Mouse (Mus musculus): ENCODE results near the gene Otud4. TPM values are rescaled to one million over a fixed set of nuclear protein-coding genes. Genes with fewer than 3 reads are reported as not detected.
"Not testable (repeated sequence)": the region's sequence is repeated elsewhere in the genome, so short reads cannot be mapped to it uniquely, and the experiment has no call there.

Gene Otud4
- 30.3 and 32.7 TPM in 2 replicates for total RNA-seq (2014; rRNA removed; ENCODE audit: low replicate concordance)
- 8.4 and 8.8 TPM in 2 replicates for polyA plus RNA-seq (2015; fragmentation: Nextera tagmentation; extraction: Ambion mirVana)

DNA sequence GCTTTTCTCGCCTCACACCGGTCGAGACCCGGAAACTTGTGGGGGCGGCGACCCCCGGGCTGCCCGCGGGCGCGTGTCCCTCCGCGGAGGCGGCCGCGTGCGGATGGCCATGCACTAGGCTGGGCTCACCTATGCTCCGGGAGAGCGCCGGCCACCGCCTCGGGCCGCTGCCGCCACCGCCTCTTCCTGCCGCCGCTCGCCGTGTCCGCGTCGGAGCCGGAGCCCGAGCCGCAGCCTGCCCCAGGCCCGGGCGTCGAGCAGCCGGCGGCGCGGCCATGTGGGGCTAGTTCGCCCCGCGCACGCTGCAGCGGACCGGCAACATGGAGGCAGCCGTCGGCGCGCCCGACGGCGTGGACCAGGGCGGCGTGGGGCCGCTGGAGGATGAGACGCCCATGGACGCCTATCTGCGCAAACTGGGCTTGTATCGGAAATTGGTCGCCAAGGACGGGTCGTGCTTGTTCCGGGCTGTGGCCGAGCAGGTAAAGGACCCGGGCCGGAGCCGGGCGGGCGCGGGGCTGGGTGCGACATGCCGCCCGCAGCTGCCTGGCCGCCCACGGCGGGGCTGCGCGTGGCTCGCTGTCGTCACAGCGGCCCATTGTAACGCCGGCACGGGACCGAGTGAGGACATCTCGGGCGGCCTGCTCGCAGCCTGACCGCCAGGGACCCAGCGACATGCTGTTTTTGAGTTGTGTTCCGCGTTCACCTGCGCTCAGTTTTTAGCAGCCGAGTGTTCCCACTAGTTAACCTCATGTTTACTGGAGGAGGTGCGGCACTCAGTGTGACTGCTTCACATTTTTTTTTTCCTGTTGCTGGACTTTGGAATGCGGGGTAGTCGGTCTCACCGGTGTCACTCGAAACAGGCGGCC, at the start of gene Otud4:
Gene Otud4 (plus strand): TSS at position 33 of the 866 bp plus-strand sequence.
- Histone ChIP-seq H3K4me3 (ENCODE audit: low read depth, low read length) (peak within 1 kb of the TSS; percentile 84), H3K9ac (replicated peaks; ENCODE audit: low read depth, low read length) (peak within 1 kb of the TSS; percentile 90), H3K4me1 (ENCODE audit: control insufficient read depth, insufficient read depth) (peaks cover 15% of the 10 kb centered on the region), H3K27me3 (ENCODE audit: control insufficient read depth, insufficient read depth, low read length) (no peaks in the 10 kb centered on the region), H3K36me3 (replicated peaks; ENCODE audit: control insufficient read depth, insufficient read depth, low read length) (peaks cover 9% of the 10 kb centered on the region), H3K4me2 (ENCODE audit: low read depth, low read length) (peak within 1 kb of the TSS; percentile 90), H3K9me3 (replicated peaks; ENCODE audit: control insufficient read depth, low read length) (0 out of 2 replicates have a peak, but pooled peaks cover 4% of the 10 kb centered on the region), H3K27ac (ENCODE audit: low read depth) (peak within 1 kb of the TSS; percentile 95)
- TF ChIP-seq EP300 (IDR thresholded peaks at IDR 0.05; ENCODE audit: low read depth) (no peak), CTCF (IDR thresholded peaks at IDR 0.05; ENCODE audit: low read depth) (no peak)
- DNase-seq (ENCODE audit: low spot score) (no peak), ATAC-seq (ENCODE audit: insufficient read depth, low read depth) (peak; percentile 37)
- WGBS: under 1% methylated on average over 95 of the region's 103 CpGs

DNA sequence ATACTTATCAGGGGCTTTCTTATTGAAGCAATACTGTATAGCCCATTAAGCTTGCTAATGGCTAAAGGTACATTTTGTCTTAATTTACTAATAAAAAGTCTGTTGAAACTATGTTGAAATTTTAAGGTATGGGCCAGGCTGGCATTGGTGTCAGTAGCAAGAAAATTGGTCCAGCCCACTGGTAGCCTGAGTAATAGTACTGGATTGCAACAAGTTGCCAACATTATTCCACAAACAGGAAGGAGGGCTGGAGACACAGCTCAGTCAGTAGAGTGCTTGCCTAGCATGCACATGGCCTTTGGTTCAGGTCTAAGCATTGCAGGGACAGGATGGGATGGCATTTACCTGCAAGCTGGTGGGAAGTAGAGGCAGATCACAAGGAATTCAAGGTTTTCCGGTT, 38.5 kb upstream of the Otud4 start:
- no peak for TF ChIP-seq CTCF (IDR thresholded peaks at IDR 0.05; ENCODE audit: low read depth)
- no peak for TF ChIP-seq EP300 (IDR thresholded peaks at IDR 0.05; ENCODE audit: low read depth)
- H3K4me2 ChIP-seq (ENCODE audit: low read depth, low read length): no peak overlapping the region
- peaks cover 4% of the 10 kb centered on the region; the same call in 1 of the 2 replicates for H3K4me1 ChIP-seq (ENCODE audit: control insufficient read depth, insufficient read depth)
- H3K27ac ChIP-seq (ENCODE audit: low read depth): no peak overlapping the region
- 75% methylated on average over 1 of the region's 1 CpGs for WGBS
- H3K9ac ChIP-seq (replicated peaks; ENCODE audit: low read depth, low read length): no peak overlapping the region
- no peak for DNase-seq (ENCODE audit: low spot score)
- no peaks in the 10 kb centered on the region for H3K27me3 ChIP-seq (ENCODE audit: control insufficient read depth, insufficient read depth, low read length)
- H3K4me3 ChIP-seq (ENCODE audit: low read depth, low read length): no peak overlapping the region
- no peaks in the 10 kb centered on the region for H3K36me3 ChIP-seq (replicated peaks; ENCODE audit: control insufficient read depth, insufficient read depth, low read length)
- no peaks in the 10 kb centered on the region for H3K9me3 ChIP-seq (replicated peaks; ENCODE audit: control insufficient read depth, low read length)
- ATAC-seq (ENCODE audit: insufficient read depth, low read depth): no peak

DNA sequence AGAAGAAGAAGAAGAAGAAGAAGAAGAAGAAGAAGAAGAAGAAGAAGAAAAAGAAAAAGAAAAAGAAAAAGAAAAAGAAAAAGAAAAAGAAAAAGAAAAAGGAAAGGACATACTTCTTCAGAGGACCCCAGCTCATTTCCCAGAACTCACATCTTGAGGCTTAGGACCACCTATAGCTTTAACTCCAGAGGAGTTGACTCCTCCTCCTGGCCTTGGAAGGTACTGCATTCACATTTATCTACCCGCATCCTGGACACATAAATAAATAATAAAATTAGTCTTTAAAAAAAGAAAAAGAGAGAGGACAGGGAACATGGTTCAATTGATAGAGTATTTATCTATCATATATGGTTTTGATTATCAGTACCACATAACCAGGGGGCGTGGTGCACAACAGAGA, 36.2 kb upstream of the Otud4 start:
- not testable (repeated sequence) for H3K4me1 ChIP-seq (ENCODE audit: control insufficient read depth, insufficient read depth); H3K4me3 ChIP-seq (ENCODE audit: low read depth, low read length); H3K9ac ChIP-seq (replicated peaks; ENCODE audit: low read depth, low read length); H3K27ac ChIP-seq (ENCODE audit: low read depth); H3K36me3 ChIP-seq (replicated peaks; ENCODE audit: control insufficient read depth, insufficient read depth, low read length); H3K4me2 ChIP-seq (ENCODE audit: low read depth, low read length); H3K9me3 ChIP-seq (replicated peaks; ENCODE audit: control insufficient read depth, low read length); ATAC-seq (ENCODE audit: insufficient read depth, low read depth); H3K27me3 ChIP-seq (ENCODE audit: control insufficient read depth, insufficient read depth, low read length)
- peak; percentile 32 for DNase-seq (ENCODE audit: low spot score)
- peak; percentile 52 for TF ChIP-seq CTCF (IDR thresholded peaks at IDR 0.05; ENCODE audit: low read depth)
- 32% methylated on average over 2 of the region's 2 CpGs for WGBS

DNA sequence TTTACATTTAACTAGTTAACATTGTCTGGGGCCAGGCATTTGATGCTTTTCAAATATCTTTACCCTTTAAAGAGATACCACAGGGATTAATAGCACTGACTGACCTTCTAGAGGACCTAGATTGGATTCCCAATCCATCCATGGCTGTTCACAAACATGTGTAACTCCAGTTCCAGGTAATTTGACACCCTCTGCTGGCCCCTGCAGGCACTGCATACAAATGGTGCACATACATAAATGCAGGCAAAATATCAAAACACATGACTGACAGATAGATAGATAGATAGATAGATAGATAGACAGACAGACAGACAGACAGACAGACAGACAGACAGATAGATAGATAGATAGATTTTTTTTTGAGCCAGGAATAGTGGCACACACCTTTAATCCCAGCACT, 33.2 kb upstream of the Otud4 start:
- Histone ChIP-seq H3K4me2 (ENCODE audit: low read depth, low read length) (no peak overlapping the region), H3K9me3 (replicated peaks; ENCODE audit: control insufficient read depth, low read length) (no peaks in the 10 kb centered on the region), H3K36me3 (replicated peaks; ENCODE audit: control insufficient read depth, insufficient read depth, low read length) (no peaks in the 10 kb centered on the region), H3K27ac (ENCODE audit: low read depth) (no peak overlapping the region), H3K27me3 (ENCODE audit: control insufficient read depth, insufficient read depth, low read length) (no peaks in the 10 kb centered on the region), H3K9ac (replicated peaks; ENCODE audit: low read depth, low read length) (no peak overlapping the region), H3K4me1 (ENCODE audit: control insufficient read depth, insufficient read depth) (no peaks in the 10 kb centered on the region), H3K4me3 (ENCODE audit: low read depth, low read length) (no peak overlapping the region)
- ATAC-seq (ENCODE audit: insufficient read depth, low read depth): no peak
- 0 out of 2 replicates have a peak, but pooled peaks have one; percentile 26 for TF ChIP-seq CTCF (IDR thresholded peaks at IDR 0.05; ENCODE audit: low read depth)
- no peak for TF ChIP-seq EP300 (IDR thresholded peaks at IDR 0.05; ENCODE audit: low read depth)
- DNase-seq (ENCODE audit: low spot score): no peak

DNA sequence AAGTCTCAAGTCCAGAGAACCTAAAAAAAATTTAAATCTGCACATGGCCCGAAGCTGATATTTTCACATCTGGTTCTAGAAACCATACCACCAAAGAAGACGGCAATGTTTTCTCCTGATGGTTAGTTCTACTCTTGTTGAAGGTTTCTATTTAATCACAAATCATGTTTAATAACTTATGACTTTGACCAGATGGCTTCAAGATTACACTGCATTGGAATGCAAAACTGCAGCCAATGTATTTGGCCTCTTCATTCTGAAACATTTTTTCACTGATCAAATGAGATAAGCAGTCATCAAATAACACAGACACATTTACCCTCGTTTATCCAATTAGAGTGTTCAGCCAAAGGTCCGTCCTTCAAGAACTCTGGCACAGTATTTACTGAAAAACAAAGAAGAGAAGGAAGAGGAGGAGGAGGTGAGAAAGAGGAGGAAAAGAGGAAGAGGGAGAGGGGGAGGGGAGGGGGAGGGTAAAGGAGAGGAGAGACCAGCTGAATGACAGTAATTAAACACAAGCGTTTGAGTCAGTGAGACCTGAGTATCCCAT, 32.6 kb upstream of the Otud4 start:
- H3K27me3 ChIP-seq (ENCODE audit: control insufficient read depth, insufficient read depth, low read length): no peaks in the 10 kb centered on the region
- no peak overlapping the region for H3K9ac ChIP-seq (replicated peaks; ENCODE audit: low read depth, low read length)
- H3K36me3 ChIP-seq (replicated peaks; ENCODE audit: control insufficient read depth, insufficient read depth, low read length): no peaks in the 10 kb centered on the region
- no peak overlapping the region for H3K4me3 ChIP-seq (ENCODE audit: low read depth, low read length)
- TF ChIP-seq EP300 (IDR thresholded peaks at IDR 0.05; ENCODE audit: low read depth): no peak
- TF ChIP-seq CTCF (IDR thresholded peaks at IDR 0.05; ENCODE audit: low read depth): no peak
- no peaks in the 10 kb centered on the region for H3K4me1 ChIP-seq (ENCODE audit: control insufficient read depth, insufficient read depth)
- WGBS: 71% methylated on average over 5 of the region's 5 CpGs
- no peaks in the 10 kb centered on the region for H3K9me3 ChIP-seq (replicated peaks; ENCODE audit: control insufficient read depth, low read length)
- H3K4me2 ChIP-seq (ENCODE audit: low read depth, low read length): no peak overlapping the region
- ATAC-seq (ENCODE audit: insufficient read depth, low read depth) (no peak), DNase-seq (ENCODE audit: low spot score) (no peak)
- no peak overlapping the region for H3K27ac ChIP-seq (ENCODE audit: low read depth)

All from heart, postnatal 0 days (tissue).